Mouse (Mus musculus) brain, embryonic 14.5 days (tissue): ENCODE results near the gene Arl5a.

ENCODE experiments used
- CTCF ChIP-seq: fragments of 200-500 bp; IDR thresholded peaks from 2 replicates; pipeline ENCODE4 v1.5.1; 2012; ENCODE audit warnings: inconsistent platforms, mild to moderate bottlenecking, moderate library complexity, borderline replicate concordance; ENCODE audit not compliant: insufficient read depth, insufficient read length; ENCODE audit errors: extremely low read depth
- POLR2A ChIP-seq: fragments of 200-500 bp; IDR thresholded peaks from 2 replicates; pipeline ENCODE4 v1.6.1; 2012; ENCODE audit warnings: mild to moderate bottlenecking, inconsistent platforms, borderline replicate concordance; ENCODE audit not compliant: poor library complexity, insufficient read depth, insufficient read length, severe bottlenecking; ENCODE audit errors: extremely low read depth

GRCm38 (mm10) chr2:52420001-52420710 is 4.5 kb downstream of the Arl5a start:
- TF ChIP-seq CTCF (no peak), POLR2A (no peak)
